Mouse (Mus musculus): ENCODE measurements around the gene Timm8a2. TPM values are rescaled to one million over a fixed set of nuclear protein-coding genes. Genes with fewer than 3 reads are reported as not detected.

Timm8a2 gene
- total and polyA plus RNA-seq, 3 experiments, result not detected

GRCm38 (mm10) chr14:122074360-122074759, 39.9 kb downstream of the Timm8a2 start:
- H3K9ac ChIP-seq (ENCODE audit: low read depth, low read length), result no peak overlapping the region
- intact Hi-C loops (cut with DNase I), result no loop called here
- 54% methylated on average over 10 of the region's 10 CpGs for WGBS
- no peak for DNase-seq
- H3K4me3 ChIP-seq, result no peak overlapping the region
- H3K36me3 ChIP-seq (ENCODE audit: control insufficient read depth, insufficient read depth, low read length), result no peaks in the 10 kb centered on the region
- no peaks in the 10 kb centered on the region for H3K79me2 ChIP-seq (replicated peaks; ENCODE audit: control insufficient read depth, insufficient read depth, low read length)
- peaks cover 4% of the 10 kb centered on the region for H3K4me1 ChIP-seq (ENCODE audit: control insufficient read depth, insufficient read depth, low read length)
- H3K27me3 ChIP-seq (ENCODE audit: control insufficient read depth, insufficient read depth, low read length), result no peaks in the 10 kb centered on the region
- no peak overlapping the region for H3K27ac ChIP-seq
- TF ChIP-seq POLR2A (IDR thresholded peaks at IDR 0.05; ENCODE audit: insufficient read depth, low read depth, low read length), result no peak
- no peak for TF ChIP-seq CTCF (IDR thresholded peaks at IDR 0.05)
- no peak for TF ChIP-seq EP300 (IDR thresholded peaks at IDR 0.05; ENCODE audit: insufficient read depth, low read depth, low read length)

- H3K4me3 ChIP-seq, result no peak overlapping the region
- peak; percentile 43 to 63 for DNase-seq
- peak overlapping the region; percentile 74 for H3K27ac ChIP-seq
- no peaks in the 10 kb centered on the region for H3K27me3 ChIP-seq (ENCODE audit: control insufficient read depth, insufficient read depth, low read length)
- H3K79me2 ChIP-seq (replicated peaks; ENCODE audit: control insufficient read depth, insufficient read depth, low read length), result no peaks in the 10 kb centered on the region
- 61% methylated on average over 21 of the region's 21 CpGs for WGBS
- TF ChIP-seq POLR2A (IDR thresholded peaks at IDR 0.05; ENCODE audit: insufficient read depth, low read depth, low read length) (no peak), CTCF (IDR thresholded peaks at IDR 0.05) (no peak), EP300 (IDR thresholded peaks at IDR 0.05; ENCODE audit: insufficient read depth, low read depth, low read length) (no peak)
- H3K9ac ChIP-seq (ENCODE audit: low read depth, low read length), result no peak overlapping the region
- H3K4me1 ChIP-seq (ENCODE audit: control insufficient read depth, insufficient read depth, low read length), result peaks cover 1% of the 10 kb centered on the region; the same call in 1 of the 2 replicates
- intact Hi-C loops (cut with DNase I), result no loop called here
- H3K36me3 ChIP-seq (ENCODE audit: control insufficient read depth, insufficient read depth, low read length), result no peaks in the 10 kb centered on the region
Observed at GRCm38 (mm10) chr14:122075485-122076200, 41.2 kb downstream of the Timm8a2 start.

DNA sequence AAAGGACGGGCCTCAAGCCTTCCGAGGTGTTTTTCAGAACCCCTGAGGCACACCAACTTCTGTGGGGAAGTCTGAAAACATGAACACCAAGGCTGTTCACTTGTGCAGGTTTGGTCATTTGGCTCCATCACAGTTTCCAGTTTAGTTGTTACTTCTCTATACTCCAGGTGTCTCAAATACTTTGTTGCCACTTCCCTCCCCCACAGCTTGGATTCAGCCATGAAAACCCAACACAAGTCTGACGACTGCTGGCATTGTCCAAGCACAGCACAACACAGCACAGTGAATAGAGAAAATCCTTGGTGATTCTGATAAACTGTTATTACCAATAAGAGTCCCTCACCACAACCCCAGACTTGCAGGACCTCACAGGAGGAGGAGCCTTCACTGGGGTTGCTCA, 42.5 kb downstream of the Timm8a2 start:
- 85% methylated on average over 3 of the region's 3 CpGs for WGBS
- Histone ChIP-seq H3K27me3 (ENCODE audit: control insufficient read depth, insufficient read depth, low read length) (no peaks in the 10 kb centered on the region), H3K36me3 (ENCODE audit: control insufficient read depth, insufficient read depth, low read length) (no peaks in the 10 kb centered on the region), H3K9ac (ENCODE audit: low read depth, low read length) (no peak overlapping the region), H3K4me1 (ENCODE audit: control insufficient read depth, insufficient read depth, low read length) (peaks cover 1% of the 10 kb centered on the region; the same call in 1 of the 2 replicates), H3K27ac (no peak overlapping the region), H3K4me3 (no peak overlapping the region), H3K79me2 (replicated peaks; ENCODE audit: control insufficient read depth, insufficient read depth, low read length) (no peaks in the 10 kb centered on the region)
- TF ChIP-seq CTCF (IDR thresholded peaks at IDR 0.05), result no peak
- intact Hi-C loops (cut with DNase I), result no loop called here
- no peak for DNase-seq

DNA sequence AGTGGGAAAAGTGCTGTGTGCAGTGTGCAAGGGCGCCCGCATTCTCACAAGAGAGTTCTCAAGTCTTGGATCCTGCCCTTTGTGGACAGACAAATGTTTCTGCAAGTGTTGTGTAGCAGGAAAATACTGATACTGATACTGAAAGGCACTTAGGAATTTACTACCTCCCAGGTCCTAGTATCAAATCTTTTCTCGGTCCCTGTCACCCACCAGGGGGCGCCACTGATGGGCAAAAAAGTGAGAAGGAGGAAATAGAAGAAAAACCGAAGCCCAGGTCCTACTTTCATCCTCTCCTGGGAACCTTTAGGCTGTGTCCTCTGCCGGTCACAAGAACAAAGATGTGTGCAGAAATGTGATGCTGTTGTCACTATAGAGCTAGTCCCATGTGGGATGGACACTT, 45.0 kb downstream of the Timm8a2 start:
- peak; percentile 70 for TF ChIP-seq CTCF (IDR thresholded peaks at IDR 0.05)
- no peak for TF ChIP-seq EP300 (IDR thresholded peaks at IDR 0.05; ENCODE audit: insufficient read depth, low read depth, low read length)
- Histone ChIP-seq H3K27ac (no peak overlapping the region), H3K4me3 (no peak overlapping the region), H3K36me3 (ENCODE audit: control insufficient read depth, insufficient read depth, low read length) (no peaks in the 10 kb centered on the region), H3K4me1 (ENCODE audit: control insufficient read depth, insufficient read depth, low read length) (peaks cover 1% of the 10 kb centered on the region; the same call in 1 of the 2 replicates), H3K79me2 (replicated peaks; ENCODE audit: control insufficient read depth, insufficient read depth, low read length) (no peaks in the 10 kb centered on the region), H3K27me3 (ENCODE audit: control insufficient read depth, insufficient read depth, low read length) (no peaks in the 10 kb centered on the region), H3K9ac (ENCODE audit: low read depth, low read length) (no peak overlapping the region)
- intact Hi-C loops (cut with DNase I), result no loop called here
- DNase-seq, result peak; percentile 43 to 60
- WGBS, result 43% methylated on average over 6 of the region's 6 CpGs

DNA sequence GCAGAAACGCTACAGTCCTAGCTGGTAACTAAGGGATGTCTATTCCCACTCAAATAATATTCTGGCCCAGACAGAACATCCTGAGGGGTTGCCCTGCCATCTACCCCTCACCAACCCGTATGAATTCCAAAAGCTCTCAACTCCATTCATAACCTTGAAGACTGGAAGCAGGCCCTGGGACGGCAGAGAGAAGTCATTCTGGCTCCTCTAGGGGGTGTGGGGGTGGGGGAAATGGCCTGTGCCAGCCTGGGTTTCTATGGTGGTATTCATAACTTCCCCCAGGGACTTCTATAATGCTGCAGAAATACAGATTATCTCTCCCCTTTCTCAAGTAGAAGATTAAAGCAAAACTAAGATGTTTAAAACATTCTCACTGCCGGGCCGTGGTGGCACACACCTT, 45.4 kb downstream of the Timm8a2 start:
- Histone ChIP-seq H3K4me3 (no peak overlapping the region), H3K36me3 (ENCODE audit: control insufficient read depth, insufficient read depth, low read length) (no peaks in the 10 kb centered on the region), H3K27ac (no peak overlapping the region), H3K27me3 (ENCODE audit: control insufficient read depth, insufficient read depth, low read length) (no peaks in the 10 kb centered on the region), H3K9ac (ENCODE audit: low read depth, low read length) (no peak overlapping the region), H3K4me1 (ENCODE audit: control insufficient read depth, insufficient read depth, low read length) (no peaks in the 10 kb centered on the region), H3K79me2 (replicated peaks; ENCODE audit: control insufficient read depth, insufficient read depth, low read length) (no peaks in the 10 kb centered on the region)
- intact Hi-C loops (cut with DNase I), result no loop called here
- TF ChIP-seq EP300 (IDR thresholded peaks at IDR 0.05; ENCODE audit: insufficient read depth, low read depth, low read length), result no peak
- TF ChIP-seq CTCF (IDR thresholded peaks at IDR 0.05), result no peak
- no peak for TF ChIP-seq POLR2A (IDR thresholded peaks at IDR 0.05; ENCODE audit: insufficient read depth, low read depth, low read length)
- WGBS, result 73% methylated on average over 5 of the region's 5 CpGs
- no peak for DNase-seq

- WGBS, result 40% methylated on average over 3 of the region's 3 CpGs
- Histone ChIP-seq H3K9ac (ENCODE audit: low read depth, low read length) (no peak overlapping the region), H3K36me3 (ENCODE audit: control insufficient read depth, insufficient read depth, low read length) (no peaks in the 10 kb centered on the region), H3K27ac (no peak overlapping the region), H3K4me1 (ENCODE audit: control insufficient read depth, insufficient read depth, low read length) (no peaks in the 10 kb centered on the region), H3K4me3 (no peak overlapping the region), H3K79me2 (replicated peaks; ENCODE audit: control insufficient read depth, insufficient read depth, low read length) (no peaks in the 10 kb centered on the region), H3K27me3 (ENCODE audit: control insufficient read depth, insufficient read depth, low read length) (no peaks in the 10 kb centered on the region)
- DNase-seq, result no peak
- no peak for TF ChIP-seq CTCF (IDR thresholded peaks at IDR 0.05)
- no peak for TF ChIP-seq EP300 (IDR thresholded peaks at IDR 0.05; ENCODE audit: insufficient read depth, low read depth, low read length)
- no peak for TF ChIP-seq POLR2A (IDR thresholded peaks at IDR 0.05; ENCODE audit: insufficient read depth, low read depth, low read length)
- intact Hi-C loops (cut with DNase I), result no loop called here
Observed at GRCm38 (mm10) chr14:122081308-122081707, 46.8 kb downstream of the Timm8a2 start.

All from heart, adult 2 months (tissue).